Mouse (Mus musculus) C2C12 (cell line): ENCODE results near the gene Plxna1.

Source experiments
- CTCF ChIP-seq: IDR thresholded peaks from one replicate; pipeline ENCODE4 v1.5.1; 2011; ENCODE audit not compliant: control insufficient read depth, insufficient read depth, insufficient read length
- MAX ChIP-seq: IDR thresholded peaks from one replicate; pipeline ENCODE4 v1.6.1; 2011; ENCODE audit warnings: mild to moderate bottlenecking, control low read depth

GRCm38 (mm10) chr6:89347792-89348191, 14.6 kb downstream of the Plxna1 start:
- TF ChIP-seq CTCF: no peak
- TF ChIP-seq MAX: no peak
